Mouse (Mus musculus) heart, postnatal 0 days (tissue): ENCODE measurements around the gene Khdrbs1. TPM values are rescaled to one million over a fixed set of nuclear protein-coding genes. Genes with fewer than 3 reads are reported as not detected.

Source experiments
- ATAC-seq: fragments of 200-750 bp; cut with Nextera tagmentation; 2 replicates; pipeline ENCODE4 v1.8.0; 2017; ENCODE audit warnings: low read depth, moderate number of reproducible peaks, moderate library complexity; ENCODE audit not compliant: insufficient read depth
- DNase-seq: peaks from one replicate; pipeline ENCODE4 v3.0.0-alpha.2; 2016; ENCODE audit warnings: low spot score
- H3K27ac ChIP-seq: fragments of 300-500 bp; sonication (generic); 2 replicates; pipeline ENCODE4 v1.5.1; 2014; ENCODE audit warnings: low read depth, mild to moderate bottlenecking
- H3K27me3 ChIP-seq: fragments of 300-500 bp; sonication (generic); 2 replicates; pipeline ENCODE4 v1.6.1; 2014; ENCODE audit warnings: low read length, mixed read lengths; ENCODE audit not compliant: control insufficient read depth, insufficient read depth
- H3K36me3 ChIP-seq: fragments of 300-500 bp; sonication (generic); replicated peaks from 2 replicates; pipeline ENCODE4 v1.6.1; 2014; ENCODE audit warnings: low read length, mixed read lengths; ENCODE audit not compliant: control insufficient read depth, insufficient read depth
- H3K4me1 ChIP-seq: fragments of 300-500 bp; sonication (generic); 2 replicates; pipeline ENCODE4 v1.6.1; 2014; ENCODE audit warnings: antibody characterized with exemption; ENCODE audit not compliant: control insufficient read depth, insufficient read depth
- H3K4me2 ChIP-seq: fragments of 300-500 bp; sonication (generic); 2 replicates; pipeline ENCODE4 v1.6.1; 2014; ENCODE audit warnings: low read depth, mild to moderate bottlenecking, low read length, moderate library complexity
- H3K4me3 ChIP-seq: fragments of 300-500 bp; sonication (generic); 2 replicates; pipeline ENCODE4 v1.5.1; 2014; ENCODE audit warnings: low read depth, low read length
- H3K9ac ChIP-seq: fragments of 300-500 bp; sonication (generic); replicated peaks from 2 replicates; pipeline ENCODE4 v1.6.1; 2014; ENCODE audit warnings: low read depth, low read length, mixed read lengths
- H3K9me3 ChIP-seq: fragments of 300-500 bp; sonication (generic); replicated peaks from 2 replicates; pipeline ENCODE4 v1.6.1; 2016; ENCODE audit warnings: low read length; ENCODE audit not compliant: control insufficient read depth
- CTCF ChIP-seq: IDR thresholded peaks from 2 replicates; pipeline ENCODE4 v1.5.1; 2016; ENCODE audit warnings: antibody characterized with exemption, control low read depth, low read depth
- EP300 ChIP-seq: IDR thresholded peaks from 2 replicates; pipeline ENCODE4 v1.6.1; 2016; ENCODE audit warnings: antibody characterized with exemption, low read depth
- WGBS: fragments of 180-500 bp; shearing (Covaris S2); extraction: QIAGEN DNeasy Blood & Tissue Kit; methylation state at CpG from one replicate; pipeline ENCODE4 v1.1.7; 2014; 5-methylcytosine and 5-hydroxymethylcytosine counted together
- polyA plus RNA-seq: library from polyadenylated mRNA; unstranded; fragments of >200 nt; fragmentation: Nextera tagmentation; extraction: Ambion mirVana; gene quantifications from 2 replicates; pipeline ENCODE4 v1.2.1, GENCODE M21; 2015
- total RNA-seq: library from RNA; depleted of rRNA; stranded (reverse); fragments of >200 nt; gene quantifications from 2 replicates; pipeline ENCODE4 v1.2.3, GENCODE M21; 2014; ENCODE audit warnings: low replicate concordance; rRNA removed

Gene Khdrbs1
- total RNA-seq (43.5 and 47.8 TPM in 2 replicates), polyA plus RNA-seq (42.2 and 44.7 TPM in 2 replicates)

- H3K27ac ChIP-seq = peak within 1 kb of the TSS; percentile 99
- WGBS = under 1% methylated on average over 47 of the region's 76 CpGs
- peak; percentile 94 for ATAC-seq
Observed at GRCm38 (mm10) chr4:129742232-129743009, at the start of gene Khdrbs1. Gene Khdrbs1, minus strand, starts transcription at chr4:129742303.

GRCm38 (mm10) chr4:129791399-129791798 lies 49.3 kb upstream of the Khdrbs1 start:
- 30% methylated on average over 1 of the region's 1 CpGs for WGBS
- Histone ChIP-seq H3K4me1 (peaks cover 13% of the 10 kb centered on the region; the same call in 1 of the 2 replicates), H3K36me3 (no peaks in the 10 kb centered on the region), H3K9ac (no peak overlapping the region), H3K27me3 (no peaks in the 10 kb centered on the region), H3K9me3 (no peaks in the 10 kb centered on the region), H3K27ac (no peak overlapping the region), H3K4me2 (no peak overlapping the region), H3K4me3 (no peak overlapping the region)
- TF ChIP-seq CTCF (no peak), EP300 (no peak)
- ATAC-seq (no peak), DNase-seq (no peak)

More at GRCm38 (mm10) chr4:129742232-129743009, at the start of gene Khdrbs1:
- peak; percentile 99 for DNase-seq
- peak within 1 kb of the TSS; percentile 95 for H3K9ac ChIP-seq
- peak within 1 kb of the TSS; percentile 88 for H3K4me2 ChIP-seq
- no peaks in the 10 kb centered on the region for H3K27me3 ChIP-seq
- TF ChIP-seq EP300 (peak; percentile 94), CTCF (no peak)
- H3K4me1 ChIP-seq = peaks cover 23% of the 10 kb centered on the region
- peak within 1 kb of the TSS; percentile 82 for H3K4me3 ChIP-seq
- H3K36me3 ChIP-seq = no peaks in the 10 kb centered on the region
- H3K9me3 ChIP-seq = no peaks in the 10 kb centered on the region

GRCm38 (mm10) chr4:129790475-129790874 lies 48.4 kb upstream of the Khdrbs1 start:
- Histone ChIP-seq H3K27ac (no peak overlapping the region), H3K27me3 (no peaks in the 10 kb centered on the region), H3K4me1 (peaks cover 8% of the 10 kb centered on the region; the same call in 1 of the 2 replicates), H3K4me3 (no peak overlapping the region), H3K9ac (no peak overlapping the region), H3K36me3 (no peaks in the 10 kb centered on the region), H3K9me3 (no peaks in the 10 kb centered on the region), H3K4me2 (no peak overlapping the region)
- TF ChIP-seq EP300 (no peak), CTCF (no peak)
- WGBS = 70% methylated on average over 3 of the region's 3 CpGs
- ATAC-seq (no peak), DNase-seq (no peak)

GRCm38 (mm10) chr4:129789635-129790034 lies 47.5 kb upstream of the Khdrbs1 start:
- H3K4me1 ChIP-seq = no peaks in the 10 kb centered on the region
- no peaks in the 10 kb centered on the region for H3K9me3 ChIP-seq
- no peak for DNase-seq
- no peak overlapping the region for H3K27ac ChIP-seq
- WGBS = 97% methylated on average over 2 of the region's 2 CpGs
- no peak overlapping the region for H3K4me3 ChIP-seq
- no peaks in the 10 kb centered on the region for H3K36me3 ChIP-seq
- no peaks in the 10 kb centered on the region for H3K27me3 ChIP-seq
- no peak overlapping the region for H3K4me2 ChIP-seq
- no peak for ATAC-seq
- no peak for TF ChIP-seq CTCF
- TF ChIP-seq EP300 = no peak
- no peak overlapping the region for H3K9ac ChIP-seq

GRCm38 (mm10) chr4:129788693-129789092 lies 46.6 kb upstream of the Khdrbs1 start:
- TF ChIP-seq CTCF = no peak
- no peak for TF ChIP-seq EP300
- no peak overlapping the region for H3K4me2 ChIP-seq
- H3K4me1 ChIP-seq = no peaks in the 10 kb centered on the region
- H3K27me3 ChIP-seq = no peaks in the 10 kb centered on the region
- H3K27ac ChIP-seq = no peak overlapping the region
- H3K36me3 ChIP-seq = no peaks in the 10 kb centered on the region
- no peak overlapping the region for H3K9ac ChIP-seq
- 73% methylated on average over 8 of the region's 8 CpGs for WGBS
- no peak for DNase-seq
- H3K4me3 ChIP-seq = no peak overlapping the region
- no peaks in the 10 kb centered on the region for H3K9me3 ChIP-seq
- ATAC-seq = no peak
